Mouse (Mus musculus): ENCODE measurements around the gene 1700014D04Rik.
"Not testable (repeated sequence)": the region's sequence is repeated elsewhere in the genome, so short reads cannot be mapped to it uniquely, and the experiment has no call there.

Gene 1700014D04Rik

DNA sequence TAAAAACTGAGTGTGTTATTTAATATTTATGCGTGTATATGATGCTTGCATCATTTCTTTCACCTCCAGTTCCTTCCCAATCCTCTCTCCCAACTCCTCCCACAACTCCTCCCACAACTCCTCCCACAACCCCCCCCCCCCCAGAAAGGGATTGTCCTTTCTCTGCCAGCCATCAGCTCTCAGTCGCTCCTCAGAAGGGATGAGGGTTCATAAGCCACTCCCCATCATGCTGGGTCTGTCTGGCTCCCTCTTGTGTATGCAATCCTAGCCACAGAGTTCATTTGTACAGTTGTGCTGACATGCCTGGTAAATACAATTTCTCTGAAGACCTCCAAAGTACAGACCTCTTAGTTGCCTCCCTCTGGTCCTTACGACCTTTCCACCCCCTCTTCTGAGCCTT, 11.4 kb downstream of the 1700014D04Rik start:
- DNase-seq (ENCODE audit: low spot score): no peak

DNA sequence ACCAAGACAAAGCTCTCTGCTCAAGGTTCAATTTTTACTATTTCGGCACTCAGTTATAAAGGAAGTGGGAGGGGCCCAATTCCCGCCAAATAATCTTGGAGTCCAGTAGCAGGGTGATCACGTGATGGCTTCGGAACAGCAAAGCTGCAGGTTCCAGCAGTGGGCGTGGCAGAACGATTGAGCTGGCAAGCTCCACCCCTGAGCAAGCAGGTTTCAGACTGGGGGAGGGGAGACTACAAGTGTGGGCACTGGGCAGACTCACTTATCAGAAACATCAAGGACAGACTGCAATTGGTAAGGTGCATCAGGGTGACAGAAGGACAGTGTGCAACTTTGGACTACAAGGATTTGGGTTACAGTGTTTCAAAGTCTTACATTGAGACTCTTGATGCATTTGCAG, 12.2 kb downstream of the 1700014D04Rik start:
- DNase-seq (ENCODE audit: low spot score): peak; percentile 55

GRCm38 (mm10) chr13:59733936-59734335, 12.6 kb downstream of the 1700014D04Rik start:
- DNase-seq (ENCODE audit: low spot score): no peak

DNA sequence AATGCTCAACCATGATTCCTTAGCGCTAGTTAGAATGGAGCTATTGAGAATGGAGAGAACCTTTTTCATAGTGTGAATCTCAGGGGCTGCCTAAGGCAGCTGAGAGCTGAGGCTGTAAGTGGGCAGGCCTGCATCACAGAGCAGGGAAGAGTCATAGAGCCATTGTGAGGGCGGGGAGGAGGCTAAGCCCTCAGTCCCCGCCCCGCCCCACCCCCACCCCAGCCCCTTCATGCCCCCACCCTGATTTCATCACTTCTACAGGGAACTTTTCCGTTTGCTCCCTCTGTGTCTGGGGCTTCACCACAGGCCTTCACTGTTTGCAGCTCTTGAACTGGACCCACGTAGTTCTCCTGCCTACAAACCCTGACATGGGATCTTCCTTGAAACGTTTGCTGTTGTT, 14.9 kb downstream of the 1700014D04Rik start, which contains the start of gene Spata31d1d:
Gene Spata31d1d (minus strand): TSS at position 101 of the 400 bp plus-strand sequence.
- no peak for DNase-seq (ENCODE audit: low spot score)

GRCm38 (mm10) chr13:59728378-59729093, 18.0 kb downstream of the 1700014D04Rik start:
- peak; percentile 66 for DNase-seq (ENCODE audit: low spot score)

DNA sequence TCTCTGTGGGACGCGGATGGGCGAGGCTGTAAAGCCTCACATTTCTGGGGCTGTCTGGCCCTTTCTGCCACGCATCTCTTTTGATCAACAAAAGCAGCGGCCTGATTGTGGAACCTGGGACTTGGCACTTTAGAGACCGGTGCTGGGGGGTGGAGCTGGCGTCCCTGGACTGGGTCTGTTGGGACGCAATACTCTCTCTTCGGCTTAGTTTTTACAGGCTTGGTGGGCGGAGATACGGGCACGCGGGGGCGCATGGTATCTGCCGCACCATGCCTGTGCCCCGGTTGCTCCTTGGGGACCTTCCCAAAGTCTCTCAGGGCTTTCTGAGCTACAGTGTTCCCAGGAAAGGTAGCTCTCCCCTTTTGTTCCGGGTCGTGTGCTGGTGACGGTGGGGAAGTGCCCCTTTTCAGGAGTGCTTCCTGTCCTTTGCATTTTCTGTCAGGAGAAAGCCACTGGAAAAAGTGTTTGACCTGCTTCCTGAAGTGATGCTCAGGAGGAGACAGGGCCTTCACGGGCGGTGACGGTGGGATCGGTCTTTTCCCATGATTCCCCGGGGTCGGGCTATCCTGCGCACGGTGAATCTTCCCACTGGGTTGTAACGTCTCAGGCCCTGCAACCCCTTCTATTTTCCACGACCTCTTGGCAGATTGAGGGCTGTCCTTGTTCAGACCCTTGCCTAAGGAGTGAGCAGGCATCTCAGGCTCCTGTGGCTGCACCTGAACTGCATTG, 20.2 kb downstream of the 1700014D04Rik start:
- no peak for DNase-seq (ENCODE audit: low spot score)

GRCm38 (mm10) chr13:59722089-59722488, 24.5 kb downstream of the 1700014D04Rik start:
- not testable (repeated sequence) for DNase-seq (ENCODE audit: low spot score)

DNA sequence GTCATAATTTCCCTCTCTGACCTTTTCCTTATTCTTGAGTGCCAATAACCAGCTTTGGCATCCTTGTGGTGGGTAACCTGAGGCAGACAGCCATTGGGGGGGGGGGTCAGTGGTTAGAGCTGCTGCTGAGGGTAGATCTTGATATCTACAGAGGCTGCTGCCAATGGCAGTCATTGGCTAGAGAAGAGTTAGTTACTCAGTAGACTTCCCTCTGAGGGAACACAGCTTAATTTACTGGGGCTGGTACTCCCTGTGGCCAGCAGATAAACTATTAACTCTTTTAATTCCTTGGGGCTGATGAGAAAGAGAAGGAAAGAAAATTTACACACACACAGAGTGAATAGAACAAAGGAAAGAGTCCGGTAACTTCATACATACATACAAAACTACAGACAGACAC, 27.1 kb downstream of the 1700014D04Rik start:
- DNase-seq (ENCODE audit: low spot score): no peak

DNA sequence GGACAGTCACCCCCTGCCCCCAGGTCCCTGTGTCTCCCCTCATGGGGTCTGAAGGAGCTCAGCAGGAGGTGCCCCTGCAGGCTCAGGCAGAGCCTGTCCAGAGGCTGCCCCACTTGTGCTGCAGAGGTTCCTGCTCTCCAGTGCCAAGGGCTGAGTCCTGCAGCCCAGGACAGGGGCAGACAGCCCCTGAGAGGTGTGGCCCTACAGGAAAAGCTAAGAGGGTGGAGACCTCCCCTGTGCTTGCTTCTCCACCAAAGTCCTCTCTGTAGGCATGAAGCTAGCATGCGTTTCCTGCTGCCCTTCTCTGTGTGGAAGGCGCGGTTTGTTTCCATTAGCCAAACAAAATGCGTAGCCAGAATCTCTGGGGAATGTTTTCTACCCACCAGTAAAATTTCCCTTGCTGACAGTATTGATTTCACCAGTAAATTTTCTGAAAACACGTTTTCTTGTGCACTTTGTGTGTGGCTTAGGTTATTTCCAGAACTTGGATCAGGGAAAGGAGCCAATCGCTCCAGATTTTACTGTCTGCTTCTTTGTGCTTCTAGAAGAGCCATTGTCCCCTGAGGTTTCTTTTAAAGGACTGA, 27.6 kb downstream of the 1700014D04Rik start:
- not testable (repeated sequence) for DNase-seq (ENCODE audit: low spot score)

- no peak for DNase-seq (ENCODE audit: low spot score)
These were observed 32.8 kb downstream of the 1700014D04Rik start for GRCm38 (mm10) chr13:59713710-59714109.

- not testable (repeated sequence) for DNase-seq (ENCODE audit: low spot score)
These were observed 34.6 kb downstream of the 1700014D04Rik start, which contains the start of gene Spata31d1b for GRCm38 (mm10) chr13:59711984-59712383. Spata31d1b (plus strand) TSS chr13:59712284.

GRCm38 (mm10) chr13:59710230-59710629, 36.3 kb downstream of the 1700014D04Rik start, which contains the start of gene Spata31d1a:
Spata31d1a (minus strand) TSS chr13:59710330.
- DNase-seq (ENCODE audit: low spot score): no peak

- DNase-seq (ENCODE audit: low spot score): no peak
These were observed 42.0 kb downstream of the 1700014D04Rik start for GRCm38 (mm10) chr13:59704562-59704961.

- no peak for DNase-seq (ENCODE audit: low spot score)
These were observed 43.0 kb downstream of the 1700014D04Rik start for GRCm38 (mm10) chr13:59703514-59703913.

DNA sequence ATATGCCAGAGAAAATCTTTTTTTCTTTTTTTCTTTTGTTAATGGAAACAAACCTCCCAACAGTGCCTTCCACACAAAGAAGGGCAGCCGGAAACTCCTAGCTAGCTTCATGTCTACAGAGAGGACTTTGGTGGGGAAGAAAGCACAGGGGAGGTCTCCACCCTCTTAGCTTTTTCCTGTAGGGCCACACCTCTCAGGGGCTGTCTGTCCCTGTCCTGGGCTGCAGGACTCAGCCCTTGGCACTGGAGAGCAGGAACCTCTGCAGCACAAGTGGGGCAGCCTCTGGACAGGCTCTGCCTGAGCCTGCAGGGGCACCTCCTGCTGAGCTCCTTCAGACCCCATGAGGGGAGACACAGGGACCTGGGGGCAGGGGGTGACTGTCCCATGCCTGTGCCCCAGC, 46.4 kb downstream of the 1700014D04Rik start:
- DNase-seq (ENCODE audit: low spot score): not testable (repeated sequence)

DNA sequence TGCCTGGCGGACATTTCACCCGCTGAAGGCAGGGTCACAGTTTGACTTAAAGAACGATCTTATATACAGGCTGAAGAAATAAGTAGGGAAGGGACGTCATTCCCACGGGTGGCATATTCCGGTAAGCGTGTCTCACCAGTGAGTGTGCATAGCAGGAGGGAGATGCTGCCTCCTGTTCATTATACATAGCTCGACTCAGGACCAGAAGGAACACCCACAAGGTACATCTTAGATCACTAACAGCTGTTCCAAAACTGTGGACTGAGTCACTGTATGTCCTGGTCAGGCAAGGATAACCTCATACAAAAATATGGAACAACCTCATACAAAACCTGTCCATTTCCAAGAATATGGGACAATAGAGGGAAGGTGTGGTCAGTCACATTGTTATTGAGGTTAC, 47.4 kb downstream of the 1700014D04Rik start:
- DNase-seq (ENCODE audit: low spot score): no peak

- no peak for DNase-seq (ENCODE audit: low spot score)
These were observed 50.8 kb downstream of the 1700014D04Rik start for GRCm38 (mm10) chr13:59695781-59696180.

DNA sequence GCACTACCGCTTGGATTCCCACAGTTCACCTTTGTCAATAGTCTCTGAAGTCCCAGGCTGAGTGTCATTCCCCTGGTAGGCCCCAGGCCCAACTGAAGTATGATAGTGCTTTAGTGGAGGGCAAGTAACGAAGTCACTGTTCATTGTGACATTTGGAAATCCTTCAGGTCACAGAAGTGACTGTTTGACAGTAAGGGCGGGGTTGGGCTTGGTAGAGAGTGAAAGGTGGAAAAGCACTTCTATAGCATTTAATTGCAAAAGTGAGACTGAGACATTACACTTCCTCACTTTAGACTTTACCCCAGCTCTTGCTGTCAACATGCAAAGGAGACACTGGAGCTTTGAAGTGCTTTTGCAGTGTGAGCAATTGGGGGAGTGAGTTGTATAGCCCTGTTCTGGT, 52.5 kb downstream of the 1700014D04Rik start, which contains the start of gene 4921517D22Rik:
Gene 4921517D22Rik (minus strand): TSS at position 101 of the 400 bp plus-strand sequence.
- no peak for DNase-seq (ENCODE audit: low spot score)

- DNase-seq (ENCODE audit: low spot score): no peak
These were observed 55.1 kb downstream of the 1700014D04Rik start for GRCm38 (mm10) chr13:59691478-59691877.
